Mouse (Mus musculus): ENCODE measurements around the gene H2afy. TPM values are rescaled to one million over a fixed set of nuclear protein-coding genes. Genes with fewer than 3 reads are reported as not detected.
A peak's percentile ranks its signal among the peaks of the same experiment; 100 is the strongest.

H2afy gene
- polyA plus RNA-seq (2012; rRNA removed): 316 and 458 TPM in 2 replicates

DNA sequence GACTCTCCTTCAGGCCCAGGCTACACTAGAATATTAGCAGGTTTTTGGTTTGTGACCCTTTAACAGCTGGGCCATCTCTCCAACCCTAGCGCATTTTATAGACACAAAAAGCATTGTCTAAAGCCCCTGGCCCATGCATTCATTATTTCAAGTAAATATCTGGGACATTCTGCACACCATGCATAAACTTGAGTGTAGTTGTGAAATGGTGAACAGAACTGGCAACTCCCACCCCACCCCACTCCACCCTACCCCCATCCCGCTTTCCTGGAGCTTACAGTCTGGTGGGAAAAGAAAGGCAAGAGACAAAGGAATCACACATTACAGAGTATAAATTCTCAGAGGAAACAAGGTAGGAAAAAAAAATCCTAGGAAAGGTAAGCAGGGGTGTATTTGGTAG lies at the start of gene H2afy:
H2afy (minus strand) TSS at position 162 of the 400 bp plus-strand sequence.
- H3K27ac ChIP-seq (ENCODE audit: control insufficient read depth, insufficient read depth, low read length): peak within 1 kb of the TSS; percentile 37; the same call in 1 of the 2 replicates
- DNase-seq: no peak
- TF ChIP-seq POLR2A (IDR thresholded peaks at IDR 0.05; ENCODE audit: control insufficient read depth, extremely low read depth, insufficient read depth, low read length, poor library complexity) (no peak), CTCF (IDR thresholded peaks at IDR 0.05; ENCODE audit: borderline replicate concordance, control insufficient read depth, extremely low read depth, insufficient read depth, low read length, poor library complexity) (no peak)
- H3K27me3 ChIP-seq (ENCODE audit: control insufficient read depth, insufficient read depth, low read length): no peaks in the 10 kb centered on the region
- 97% methylated on average over 2 of the region's 2 CpGs for WGBS
- H3K36me3 ChIP-seq (ENCODE audit: control insufficient read depth, insufficient read depth, low read length): no peaks in the 10 kb centered on the region
- H3K4me3 ChIP-seq (ENCODE audit: control insufficient read depth, insufficient read depth, low read length): peak within 1 kb of the TSS; percentile 90
- H3K4me1 ChIP-seq (replicated peaks; ENCODE audit: control insufficient read depth, insufficient read depth, low read length): peaks cover 27% of the 10 kb centered on the region

DNA sequence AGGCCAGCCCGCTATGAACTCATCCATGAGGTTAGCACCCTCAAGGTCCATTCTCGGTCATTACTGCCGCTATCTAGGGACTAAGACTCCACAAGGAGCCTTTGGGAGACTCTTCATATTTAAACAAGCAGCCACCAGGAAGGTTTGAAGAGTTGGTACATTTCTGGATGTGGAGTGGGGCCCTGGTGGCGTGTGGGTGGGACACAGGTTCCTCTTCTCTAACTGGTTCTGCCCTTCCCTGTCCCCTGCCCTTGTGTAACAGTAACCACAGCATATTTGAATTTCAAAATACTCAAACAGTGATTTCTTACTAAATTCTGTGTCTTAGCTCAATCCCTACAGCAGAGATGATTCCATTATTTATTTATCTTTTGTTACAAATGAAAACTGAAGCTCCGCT lies 47.5 kb upstream of the H2afy start:
- no peak overlapping the region for H3K27ac ChIP-seq (ENCODE audit: control insufficient read depth, insufficient read depth, low read length)
- peaks cover 3% of the 10 kb centered on the region for H3K4me1 ChIP-seq (replicated peaks; ENCODE audit: control insufficient read depth, insufficient read depth, low read length)
- TF ChIP-seq CTCF (IDR thresholded peaks at IDR 0.05; ENCODE audit: borderline replicate concordance, control insufficient read depth, extremely low read depth, insufficient read depth, low read length, poor library complexity) (no peak), POLR2A (IDR thresholded peaks at IDR 0.05; ENCODE audit: control insufficient read depth, extremely low read depth, insufficient read depth, low read length, poor library complexity) (no peak)
- H3K27me3 ChIP-seq (ENCODE audit: control insufficient read depth, insufficient read depth, low read length): no peaks in the 10 kb centered on the region
- no peak for DNase-seq
- H3K4me3 ChIP-seq (ENCODE audit: control insufficient read depth, insufficient read depth, low read length): no peak overlapping the region
- 64% methylated on average over 5 of the region's 5 CpGs for WGBS
- H3K36me3 ChIP-seq (ENCODE audit: control insufficient read depth, insufficient read depth, low read length): no peaks in the 10 kb centered on the region

DNA sequence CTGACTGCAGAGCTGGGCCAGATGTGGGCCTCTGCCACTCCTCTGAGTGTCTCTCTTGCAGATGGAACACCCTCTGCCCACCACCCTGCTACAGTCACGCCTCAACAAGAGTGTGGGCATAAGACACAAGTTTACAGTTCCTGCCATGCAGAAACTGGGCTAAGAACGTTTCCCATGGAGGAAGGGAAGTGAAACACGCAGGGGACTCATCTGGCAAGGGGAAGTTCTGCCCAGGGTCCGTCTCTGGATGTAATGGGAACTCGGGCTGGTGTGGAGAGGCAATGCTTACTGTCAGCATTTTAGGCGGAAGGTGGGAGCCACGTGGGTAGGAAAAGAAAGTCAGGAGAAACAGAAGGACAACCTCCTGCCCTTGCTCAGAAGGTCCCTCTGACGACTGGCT lies 45.3 kb upstream of the H2afy start:
- no peak for DNase-seq
- H3K27me3 ChIP-seq (ENCODE audit: control insufficient read depth, insufficient read depth, low read length): no peaks in the 10 kb centered on the region
- 51% methylated on average over 8 of the region's 8 CpGs for WGBS
- H3K27ac ChIP-seq (ENCODE audit: control insufficient read depth, insufficient read depth, low read length): no peak overlapping the region
- no peak for TF ChIP-seq CTCF (IDR thresholded peaks at IDR 0.05; ENCODE audit: borderline replicate concordance, control insufficient read depth, extremely low read depth, insufficient read depth, low read length, poor library complexity)
- TF ChIP-seq POLR2A (IDR thresholded peaks at IDR 0.05; ENCODE audit: control insufficient read depth, extremely low read depth, insufficient read depth, low read length, poor library complexity): no peak
- no peaks in the 10 kb centered on the region for H3K36me3 ChIP-seq (ENCODE audit: control insufficient read depth, insufficient read depth, low read length)
- H3K4me1 ChIP-seq (replicated peaks; ENCODE audit: control insufficient read depth, insufficient read depth, low read length): peaks cover 18% of the 10 kb centered on the region
- no peak overlapping the region for H3K4me3 ChIP-seq (ENCODE audit: control insufficient read depth, insufficient read depth, low read length)

DNA sequence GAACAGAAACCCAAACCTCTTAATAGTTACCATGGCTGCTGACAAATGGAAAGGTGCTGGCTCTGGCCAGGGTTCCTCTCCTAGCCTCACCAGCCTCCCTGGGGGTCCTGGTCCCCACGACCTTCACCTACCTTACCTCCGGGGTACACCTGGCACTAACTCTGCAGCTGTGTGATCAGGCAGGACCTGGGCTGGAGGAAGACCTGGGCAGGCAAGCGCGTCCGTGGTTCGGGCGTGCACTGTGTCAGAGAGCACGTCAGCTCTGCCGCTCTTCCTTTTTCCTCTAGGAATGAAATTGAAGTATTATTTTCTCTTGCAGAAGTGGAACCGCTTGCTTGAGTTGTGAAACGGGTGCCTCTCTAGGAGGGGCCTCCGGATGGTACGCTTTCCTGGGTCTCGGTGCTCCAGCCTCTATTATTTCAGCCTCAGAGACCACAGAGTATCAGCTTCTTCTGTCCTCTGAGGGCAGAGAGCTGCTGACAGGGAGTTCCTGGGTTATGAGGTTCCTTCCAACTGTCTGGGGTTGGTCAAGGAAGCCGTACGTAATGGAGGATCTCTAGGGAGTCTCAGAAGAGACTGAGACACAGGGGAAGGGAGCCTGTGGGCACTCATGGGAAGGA lies 42.4 kb upstream of the H2afy start, which contains the start of gene Tifab:
Tifab (minus strand) TSS at position 470 of the 620 bp plus-strand sequence.
- Histone ChIP-seq H3K4me3 (ENCODE audit: control insufficient read depth, insufficient read depth, low read length) (peak within 1 kb of the TSS; percentile 34), H3K27me3 (ENCODE audit: control insufficient read depth, insufficient read depth, low read length) (no peaks in the 10 kb centered on the region), H3K4me1 (replicated peaks; ENCODE audit: control insufficient read depth, insufficient read depth, low read length) (peaks cover 40% of the 10 kb centered on the region), H3K27ac (ENCODE audit: control insufficient read depth, insufficient read depth, low read length) (no peak within 1 kb of the TSS), H3K36me3 (ENCODE audit: control insufficient read depth, insufficient read depth, low read length) (no peaks in the 10 kb centered on the region)
- DNase-seq: no peak
- 32% methylated on average over 16 of the region's 16 CpGs for WGBS
- no peak for TF ChIP-seq CTCF (IDR thresholded peaks at IDR 0.05; ENCODE audit: borderline replicate concordance, control insufficient read depth, extremely low read depth, insufficient read depth, low read length, poor library complexity)
- no peak for TF ChIP-seq POLR2A (IDR thresholded peaks at IDR 0.05; ENCODE audit: control insufficient read depth, extremely low read depth, insufficient read depth, low read length, poor library complexity)

DNA sequence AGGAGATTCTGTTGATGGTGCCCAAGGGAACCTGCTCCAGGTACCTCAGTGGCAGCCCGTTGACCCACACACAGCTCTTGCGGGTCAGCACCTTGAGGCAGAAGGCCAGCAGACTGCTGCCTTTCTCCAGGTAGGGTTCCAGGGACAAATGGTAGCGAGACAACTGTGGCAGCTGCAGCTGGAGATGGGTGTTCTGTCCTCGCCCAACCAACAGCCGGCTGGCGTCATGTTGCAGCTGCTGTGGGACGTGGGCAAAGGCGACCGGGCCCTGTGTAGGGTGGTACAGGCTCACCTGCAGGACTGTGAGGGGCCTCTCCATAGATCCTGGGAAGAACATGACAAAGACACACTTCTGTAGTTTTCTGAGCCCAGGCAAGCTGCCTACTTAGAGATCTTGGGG lies 40.1 kb upstream of the H2afy start:
- peak; percentile 54 for DNase-seq
- TF ChIP-seq CTCF (IDR thresholded peaks at IDR 0.05; ENCODE audit: borderline replicate concordance, control insufficient read depth, extremely low read depth, insufficient read depth, low read length, poor library complexity): no peak
- TF ChIP-seq POLR2A (IDR thresholded peaks at IDR 0.05; ENCODE audit: control insufficient read depth, extremely low read depth, insufficient read depth, low read length, poor library complexity): no peak
- H3K4me1 ChIP-seq (replicated peaks; ENCODE audit: control insufficient read depth, insufficient read depth, low read length): peaks cover 58% of the 10 kb centered on the region
- no peaks in the 10 kb centered on the region for H3K36me3 ChIP-seq (ENCODE audit: control insufficient read depth, insufficient read depth, low read length)
- peak overlapping the region; percentile 91 for H3K27ac ChIP-seq (ENCODE audit: control insufficient read depth, insufficient read depth, low read length)
- WGBS: 19% methylated on average over 9 of the region's 9 CpGs
- H3K27me3 ChIP-seq (ENCODE audit: control insufficient read depth, insufficient read depth, low read length): no peaks in the 10 kb centered on the region
- H3K4me3 ChIP-seq (ENCODE audit: control insufficient read depth, insufficient read depth, low read length): peak overlapping the region; percentile 1; the same call in 1 of the 2 replicates

DNA sequence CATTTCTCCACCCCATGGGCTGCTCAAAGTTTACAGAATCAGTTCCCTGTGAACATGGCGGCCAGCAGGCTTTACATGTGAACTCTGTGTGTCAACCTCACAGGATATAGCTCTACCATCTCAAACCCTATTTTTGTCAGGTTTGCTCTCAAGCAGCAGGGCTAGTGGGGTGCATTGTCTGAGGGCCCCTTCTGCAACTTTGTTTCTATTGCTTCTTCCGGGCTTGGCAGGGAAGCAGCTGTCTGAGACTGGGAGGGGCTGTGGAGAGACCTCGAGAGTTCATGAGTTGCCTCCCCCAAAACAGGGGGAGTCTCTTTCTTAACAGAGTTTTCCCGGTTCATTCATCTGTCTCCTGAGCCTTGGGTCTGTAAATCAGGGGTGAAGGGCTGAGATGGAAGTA lies 39.7 kb upstream of the H2afy start:
- Histone ChIP-seq H3K27ac (ENCODE audit: control insufficient read depth, insufficient read depth, low read length) (peak overlapping the region; percentile 91), H3K4me1 (replicated peaks; ENCODE audit: control insufficient read depth, insufficient read depth, low read length) (peaks cover 58% of the 10 kb centered on the region), H3K27me3 (ENCODE audit: control insufficient read depth, insufficient read depth, low read length) (no peaks in the 10 kb centered on the region), H3K4me3 (ENCODE audit: control insufficient read depth, insufficient read depth, low read length) (peak overlapping the region; percentile 1; the same call in 1 of the 2 replicates), H3K36me3 (ENCODE audit: control insufficient read depth, insufficient read depth, low read length) (no peaks in the 10 kb centered on the region)
- TF ChIP-seq CTCF (IDR thresholded peaks at IDR 0.05; ENCODE audit: borderline replicate concordance, control insufficient read depth, extremely low read depth, insufficient read depth, low read length, poor library complexity) (no peak), POLR2A (IDR thresholded peaks at IDR 0.05; ENCODE audit: control insufficient read depth, extremely low read depth, insufficient read depth, low read length, poor library complexity) (no peak)
- 17% methylated on average over 4 of the region's 4 CpGs for WGBS
- peak; percentile 67 for DNase-seq

Measured in thymus, adult 2 months (tissue).